Mouse (Mus musculus): ENCODE measurements at regions not wholly inside any gene's neighbourhood (a gene's known extent, or its start where the extent isn't known, plus 50 kb on each side); places are given as distances from the start of the nearest gene placed in this dataset.

DNA sequence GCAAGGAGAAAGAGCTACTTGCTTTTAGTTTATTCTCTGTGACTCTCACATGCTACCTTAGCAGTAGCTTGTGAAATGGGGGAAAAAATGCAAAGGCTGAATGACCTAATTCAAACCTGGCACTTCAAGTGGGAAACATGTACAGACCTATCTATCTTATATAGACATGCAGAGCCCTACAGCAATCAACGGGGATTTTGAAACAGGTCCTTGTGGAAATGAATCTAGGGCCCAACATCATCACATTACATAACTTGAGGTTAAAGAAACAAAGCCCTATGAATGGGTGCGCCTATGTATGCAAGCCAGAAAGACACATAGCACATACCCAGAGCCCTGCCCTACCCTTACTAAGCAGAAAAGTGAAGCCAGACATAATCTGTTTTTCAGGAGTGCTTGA is 371.8 kb upstream of the A1bg start:
- intact Hi-C loops (cut with DNase I), result no loop called here
- H3K4me3 ChIP-seq, result no peak overlapping the region
- no peak overlapping the region for H3K27ac ChIP-seq
- no peak for DNase-seq (ENCODE audit: extremely low spot score in 1 of 2, low spot score in 2 of 2)
- no peak for TF ChIP-seq CTCF (IDR thresholded peaks at IDR 0.05)

DNA sequence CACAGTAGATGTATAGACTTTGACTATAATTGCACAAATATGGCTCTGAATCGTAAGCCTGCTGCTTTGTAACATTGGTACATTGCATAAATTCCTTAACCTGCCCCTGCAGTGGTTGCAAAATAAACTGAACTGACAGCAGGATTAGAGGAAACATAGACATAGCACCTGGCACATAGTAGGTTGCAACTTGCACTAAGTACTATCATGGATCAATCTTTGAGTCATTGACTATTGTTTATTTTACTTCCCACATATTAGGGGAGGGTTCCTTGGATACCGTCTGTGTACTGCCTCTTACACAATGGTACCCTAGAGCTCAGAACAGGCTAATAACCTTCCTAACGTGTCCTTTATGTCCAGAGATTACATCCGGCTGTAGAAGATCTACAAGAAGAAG is 371.3 kb upstream of the A1bg start:
- TF ChIP-seq CTCF (IDR thresholded peaks at IDR 0.05), result no peak
- intact Hi-C loops (cut with DNase I), result no loop called here

DNA sequence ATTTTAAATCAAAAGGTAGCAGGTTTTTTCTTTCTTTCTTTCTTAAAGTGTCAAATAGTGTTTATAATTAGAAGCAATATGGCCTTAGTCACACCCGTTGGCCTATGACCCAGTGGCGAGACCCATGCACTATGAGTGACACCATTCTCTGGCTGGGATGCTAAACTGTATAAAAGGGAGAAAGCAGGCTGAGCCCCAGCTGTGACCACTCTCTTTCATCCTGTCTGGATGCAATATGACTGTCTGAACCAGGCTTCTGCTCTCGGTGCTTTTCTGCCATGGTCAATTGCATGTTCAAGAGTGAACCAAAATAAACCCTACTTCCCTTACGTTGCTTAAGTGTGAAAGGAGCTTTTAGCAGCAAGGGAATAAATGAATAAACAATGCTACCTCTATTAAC is 346.0 kb upstream of the A1bg start:
- intact Hi-C loops (cut with DNase I), result no loop called here

More for the DNA sequence above, 371.3 kb upstream of the A1bg start:
- Histone ChIP-seq H3K4me3 (no peak overlapping the region), H3K27ac (no peak overlapping the region)
- no peak for DNase-seq (ENCODE audit: extremely low spot score in 1 of 2, low spot score in 2 of 2)

DNA sequence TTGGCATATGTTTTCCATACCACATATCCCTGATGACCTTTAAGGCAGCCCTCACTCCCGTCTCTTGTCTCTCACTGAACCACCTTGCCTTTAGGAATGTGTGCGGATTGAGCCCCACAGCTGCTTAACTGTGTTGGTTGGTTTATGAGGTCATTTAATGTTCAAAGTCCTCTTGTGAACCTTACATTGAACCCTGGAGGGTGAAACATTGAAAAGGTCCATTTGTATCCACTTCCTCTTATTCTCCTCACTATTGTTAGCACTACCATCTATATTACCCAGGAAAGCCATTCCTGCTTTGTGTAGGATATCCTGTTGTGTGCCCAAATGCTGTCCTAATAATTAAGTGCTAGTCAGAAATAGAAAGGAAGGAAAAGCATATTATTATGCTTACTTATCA is 336.2 kb upstream of the A1bg start:
- intact Hi-C loops (cut with DNase I), result no loop called here
- TF ChIP-seq CTCF (IDR thresholded peaks at IDR 0.05), result no peak

More for the DNA sequence above, 346.0 kb upstream of the A1bg start:
- Histone ChIP-seq H3K4me3 (no peak overlapping the region), H3K27ac (no peak overlapping the region)
- DNase-seq (ENCODE audit: extremely low spot score in 1 of 2, low spot score in 2 of 2), result no peak
- no peak for TF ChIP-seq CTCF (IDR thresholded peaks at IDR 0.05)

DNA sequence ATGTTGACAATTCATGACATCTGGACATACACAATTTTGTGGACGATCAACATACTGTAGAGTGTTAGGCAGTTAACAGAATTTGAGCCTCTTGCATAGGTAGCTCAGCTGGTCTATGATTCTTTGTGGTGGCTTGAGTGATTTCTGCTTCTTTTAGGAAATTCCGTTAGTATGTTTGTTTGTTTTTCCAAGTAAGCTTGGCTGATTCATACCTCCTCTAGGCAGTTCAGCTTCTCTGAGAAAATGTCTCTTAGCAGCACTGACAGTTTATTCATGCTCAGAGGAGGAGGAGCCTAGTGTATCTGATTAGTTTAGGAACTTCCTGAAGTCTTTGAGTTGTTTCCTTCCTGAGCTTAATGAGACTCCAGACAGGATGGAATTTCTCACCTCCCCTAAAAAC is 321.7 kb upstream of the A1bg start:
- intact Hi-C loops (cut with DNase I), result no loop called here
- Histone ChIP-seq H3K27ac (no peak overlapping the region), H3K4me3 (no peak overlapping the region)
- no peak for TF ChIP-seq CTCF (IDR thresholded peaks at IDR 0.05)
- DNase-seq (ENCODE audit: extremely low spot score in 1 of 2, low spot score in 2 of 2), result no peak

More for the DNA sequence above, 336.2 kb upstream of the A1bg start:
- no peak overlapping the region for H3K27ac ChIP-seq
- DNase-seq (ENCODE audit: extremely low spot score in 1 of 2, low spot score in 2 of 2), result no peak
- H3K4me3 ChIP-seq, result no peak overlapping the region

DNA sequence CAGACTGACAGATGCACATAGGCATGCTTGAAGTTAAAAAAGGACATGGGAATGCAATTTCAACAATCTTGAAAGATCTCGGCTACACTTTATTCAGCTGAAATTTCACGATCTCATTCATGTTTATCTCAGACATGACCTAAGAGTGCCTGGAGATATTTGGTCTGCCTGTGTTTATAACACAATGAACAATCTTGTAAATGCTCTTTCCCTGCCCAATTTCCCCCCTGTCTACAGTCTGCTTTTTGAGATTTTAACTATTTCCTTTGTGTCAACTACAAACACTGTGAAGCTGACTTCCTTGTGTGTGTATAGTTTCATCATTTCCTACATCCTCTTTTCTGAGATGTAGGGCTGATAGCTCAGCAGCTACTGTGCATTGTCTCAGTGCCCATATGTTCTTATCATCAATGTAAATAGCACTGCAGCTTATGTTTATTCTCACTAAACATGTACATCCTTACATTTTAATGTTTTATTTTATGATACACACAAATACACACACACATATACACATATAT is 319.4 kb upstream of the A1bg start:
- H3K27ac ChIP-seq, result no peak overlapping the region
- TF ChIP-seq CTCF (IDR thresholded peaks at IDR 0.05), result no peak
- intact Hi-C loops (cut with DNase I), result no loop called here
- no peak overlapping the region for H3K4me3 ChIP-seq
- DNase-seq (ENCODE audit: extremely low spot score in 1 of 2, low spot score in 2 of 2), result no peak

DNA sequence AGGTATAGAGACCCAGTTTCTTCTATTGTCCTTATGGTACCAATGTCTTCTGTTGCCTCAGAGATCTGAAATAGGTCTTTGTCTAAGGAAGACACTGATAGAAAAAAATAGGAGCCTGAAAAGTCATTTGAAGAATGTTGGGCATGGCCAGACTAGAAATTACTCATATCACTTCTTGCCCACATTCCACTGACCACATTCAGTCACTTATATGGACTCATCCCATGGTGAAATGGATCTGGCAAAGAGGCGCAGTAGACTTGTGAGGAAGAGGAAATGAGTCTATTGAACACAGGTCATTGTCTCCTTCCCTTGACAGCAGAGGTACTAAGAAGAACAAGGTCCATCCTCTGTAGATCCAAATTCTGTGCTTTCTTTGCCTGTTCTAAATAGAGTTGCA is 318.9 kb upstream of the A1bg start:
- no peak for TF ChIP-seq CTCF (IDR thresholded peaks at IDR 0.05)
- Histone ChIP-seq H3K27ac (no peak overlapping the region), H3K4me3 (no peak overlapping the region)
- no peak for DNase-seq (ENCODE audit: extremely low spot score in 1 of 2, low spot score in 2 of 2)
- intact Hi-C loops (cut with DNase I), result no loop called here

DNA sequence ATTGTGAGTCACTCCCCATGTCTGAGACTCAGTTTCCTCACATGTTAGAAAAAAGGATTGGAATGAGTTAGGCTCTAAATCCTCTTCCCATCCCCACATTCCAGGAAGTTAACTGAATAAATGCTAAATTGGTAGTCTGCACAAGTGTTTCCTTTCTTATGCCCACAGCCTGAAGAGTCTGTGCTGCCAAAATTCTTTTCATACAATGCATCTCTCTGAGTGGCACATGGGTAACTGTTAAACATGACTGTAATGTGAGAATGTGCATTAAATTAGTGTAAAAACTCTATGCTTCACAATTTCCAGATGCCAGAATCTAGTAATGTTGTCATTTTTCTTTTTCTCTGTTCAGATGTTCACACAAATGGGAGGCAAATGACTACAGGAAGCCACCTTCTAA is 317.5 kb upstream of the A1bg start:
- H3K27ac ChIP-seq, result no peak overlapping the region
- H3K4me3 ChIP-seq, result no peak overlapping the region
- no peak for TF ChIP-seq CTCF (IDR thresholded peaks at IDR 0.05)
- intact Hi-C loops (cut with DNase I), result no loop called here
- DNase-seq (ENCODE audit: extremely low spot score in 1 of 2, low spot score in 2 of 2), result no peak

DNA sequence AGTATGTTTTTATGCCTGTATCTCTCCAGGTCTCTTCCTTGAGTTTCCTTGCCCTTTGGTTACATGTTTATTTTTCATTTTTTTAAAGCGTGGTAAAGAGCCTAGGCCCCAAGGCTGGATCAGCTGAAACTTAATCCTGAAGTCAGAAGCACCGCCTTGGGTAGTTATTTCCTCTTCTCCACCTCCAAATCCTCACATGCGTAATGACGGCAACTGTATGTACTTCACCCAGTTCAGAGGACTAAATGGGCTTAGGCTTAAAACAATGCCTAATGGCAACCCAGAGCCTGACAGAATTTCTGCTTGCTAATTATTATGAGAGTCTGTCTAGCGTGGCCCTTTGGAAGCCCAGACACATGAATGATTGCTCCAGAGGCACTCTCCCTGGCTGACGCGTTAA is 316.6 kb upstream of the A1bg start:
- H3K27ac ChIP-seq, result no peak overlapping the region
- no peak for DNase-seq (ENCODE audit: extremely low spot score in 1 of 2, low spot score in 2 of 2)
- intact Hi-C loops (cut with DNase I), result no loop called here
- TF ChIP-seq CTCF (IDR thresholded peaks at IDR 0.05), result no peak
- no peak overlapping the region for H3K4me3 ChIP-seq

DNA sequence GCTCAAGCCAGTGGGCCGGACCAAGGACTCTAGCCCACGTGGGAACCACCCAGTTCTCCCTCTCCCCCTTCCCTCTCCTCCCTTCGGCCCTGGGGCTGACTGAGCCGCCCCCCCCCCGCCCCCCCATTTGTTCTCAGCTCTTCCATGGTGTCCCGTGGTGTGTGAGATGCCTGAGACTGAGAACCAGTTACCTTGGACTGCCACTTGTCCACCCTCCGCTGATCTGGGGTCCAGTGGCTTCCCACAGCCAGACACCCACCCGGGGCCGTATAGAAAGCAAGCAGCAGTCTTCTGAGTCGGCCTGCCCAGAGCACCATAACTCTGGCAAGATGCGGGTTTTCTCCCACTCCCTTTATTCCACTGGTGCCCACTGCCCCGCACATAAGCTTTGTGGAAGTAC is 316.2 kb upstream of the A1bg start:
- Histone ChIP-seq H3K4me3 (no peak overlapping the region), H3K27ac (no peak overlapping the region)
- DNase-seq (ENCODE audit: extremely low spot score in 1 of 2, low spot score in 2 of 2), result no peak
- intact Hi-C loops (cut with DNase I), result no loop called here
- no peak for TF ChIP-seq CTCF (IDR thresholded peaks at IDR 0.05)

DNA sequence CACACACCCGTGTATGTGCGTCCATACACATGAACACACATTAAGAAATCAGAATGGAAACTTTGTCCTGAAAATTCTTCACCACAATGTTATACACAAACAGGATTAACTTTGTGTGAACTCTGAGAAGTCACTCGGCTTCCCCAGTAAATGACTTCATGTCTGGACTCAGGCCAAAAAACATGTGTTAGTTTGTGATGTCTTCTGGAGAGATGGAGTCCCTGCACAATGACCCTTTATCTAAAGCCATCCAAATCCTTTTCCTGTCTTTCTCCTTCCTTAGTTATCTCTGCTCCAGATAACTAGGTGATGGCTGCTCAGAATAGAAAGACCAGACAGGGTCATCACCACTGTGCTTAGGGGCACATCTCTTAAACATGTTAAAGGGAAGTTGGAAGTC is 306.8 kb upstream of the A1bg start:
- TF ChIP-seq CTCF (IDR thresholded peaks at IDR 0.05), result no peak
- no peak for DNase-seq (ENCODE audit: extremely low spot score in 1 of 2, low spot score in 2 of 2)
- Histone ChIP-seq H3K27ac (no peak overlapping the region), H3K4me3 (no peak overlapping the region)
- intact Hi-C loops (cut with DNase I), result no loop called here

DNA sequence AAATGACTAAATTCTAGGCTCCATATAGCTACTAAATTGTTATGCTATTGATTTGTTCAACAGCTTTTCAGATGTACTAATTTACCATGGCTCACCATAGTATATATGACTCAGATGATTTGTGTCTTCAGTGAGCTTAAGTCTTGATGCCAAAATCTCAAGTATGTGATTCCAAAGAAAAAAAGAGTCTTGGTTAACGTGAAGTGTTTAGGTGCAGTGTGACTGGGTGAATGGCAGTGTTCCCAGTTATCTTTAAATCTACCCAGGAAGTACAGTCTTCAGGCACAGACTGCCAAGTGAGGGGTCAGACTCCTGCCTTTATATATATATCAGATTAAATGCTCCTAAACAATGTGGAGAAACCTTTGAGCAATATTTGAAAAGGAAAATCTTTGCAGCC is 300.1 kb upstream of the A1bg start:
- no peak for TF ChIP-seq CTCF (IDR thresholded peaks at IDR 0.05)
- intact Hi-C loops (cut with DNase I), result no loop called here
- Histone ChIP-seq H3K27ac (no peak overlapping the region), H3K4me3 (no peak overlapping the region)
- no peak for DNase-seq (ENCODE audit: extremely low spot score in 1 of 2, low spot score in 2 of 2)

DNA sequence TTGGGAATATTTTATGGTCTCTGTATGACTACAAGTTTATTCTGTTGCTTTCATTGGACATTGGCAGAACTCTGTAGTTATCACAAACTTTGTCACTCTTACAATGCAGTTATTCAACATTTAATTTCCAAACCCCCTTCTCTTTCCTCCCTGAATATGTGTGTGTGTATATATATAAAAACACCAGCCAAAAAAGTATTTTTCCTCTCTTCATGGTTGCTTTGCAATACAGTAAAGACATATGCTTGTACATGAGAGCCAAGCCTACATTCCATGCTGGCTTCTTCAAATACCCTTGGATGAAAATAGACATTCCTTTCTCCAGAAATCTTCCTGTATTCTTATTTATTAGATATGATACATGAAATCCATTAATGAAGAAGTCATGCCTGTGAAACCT is 287.3 kb upstream of the A1bg start:
- no peak for DNase-seq (ENCODE audit: extremely low spot score in 1 of 2, low spot score in 2 of 2)
- no peak overlapping the region for H3K4me3 ChIP-seq
- TF ChIP-seq CTCF (IDR thresholded peaks at IDR 0.05), result no peak
- H3K27ac ChIP-seq, result no peak overlapping the region
- intact Hi-C loops (cut with DNase I), result no loop called here

DNA sequence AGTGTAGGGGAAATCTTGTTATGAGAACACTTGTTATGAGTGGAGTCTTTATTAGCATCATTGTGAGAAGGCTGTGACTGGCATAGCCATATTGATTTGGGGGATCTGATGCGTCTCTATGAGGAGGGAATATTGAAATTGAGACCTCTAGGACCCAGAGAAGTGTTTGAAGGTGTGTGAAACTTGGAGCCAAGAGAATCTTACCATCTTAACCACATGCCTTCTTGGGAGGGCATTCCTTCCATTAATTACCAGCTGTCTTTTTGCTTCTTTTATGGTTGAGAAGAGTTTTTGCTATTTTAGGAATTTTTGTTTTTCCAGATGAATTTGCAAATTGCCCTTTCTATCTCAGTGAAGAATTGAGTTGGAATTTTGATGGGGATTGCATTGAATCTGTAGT is 267.2 kb upstream of the A1bg start:
- H3K27ac ChIP-seq, result no peak overlapping the region
- no peak overlapping the region for H3K4me3 ChIP-seq
- intact Hi-C loops (cut with DNase I), result no loop called here
- TF ChIP-seq CTCF (IDR thresholded peaks at IDR 0.05), result no peak
- DNase-seq (ENCODE audit: extremely low spot score in 1 of 2, low spot score in 2 of 2), result no peak
